In the genomic region with DNA sequence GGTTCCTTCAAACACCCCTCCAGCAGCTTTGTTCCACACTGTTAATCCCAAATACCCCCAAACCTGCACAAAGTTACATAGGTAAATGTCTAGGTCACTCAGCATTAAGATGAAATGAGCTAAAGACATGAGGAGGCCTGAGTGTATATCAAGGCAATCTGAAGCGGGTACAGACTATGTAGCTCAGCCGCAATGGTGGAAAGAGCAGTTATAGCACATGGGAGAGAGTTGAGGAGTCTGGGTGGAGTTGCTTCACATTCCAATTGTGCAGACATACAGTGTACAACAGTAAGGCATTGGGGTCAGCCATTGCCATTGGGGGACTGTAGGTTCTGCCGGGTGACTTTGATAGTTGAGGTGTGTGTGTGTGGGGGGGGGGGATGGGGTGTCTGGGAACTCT, we compare ENCODE assay signal across 23 mouse cellular contexts.
"Had no signal": no experiment of that assay in that cellular context is flagged by ENCODE, and none has a peak within 500 bp of the region (broad histone marks: within the 10 kb centered on the region; RNA-seq: fewer than 3 reads in every experiment).

No protein-coding gene starts in this region.

- H3K9me3 ChIP-seq: heart, embryonic 12.5 days; hindbrain, embryonic 13.5 days; hindbrain, embryonic 15.5 days; kidney, embryonic 15.5 days; limb, embryonic 13.5 days; limb, embryonic 15.5 days; liver, embryonic 12.5 days had no signal

- H3K27ac ChIP-seq: heart, adult 2 months; hindbrain, embryonic 13.5 days; hindbrain, embryonic 15.5 days; hindbrain, postnatal 0 days; kidney, embryonic 15.5 days; kidney, postnatal 0 days; limb, embryonic 13.5 days; limb, embryonic 15.5 days; liver, embryonic 12.5 days had no signal

- DNase-seq: gastrocnemius, postnatal 14 days; gastrocnemius, postnatal 36 days; heart, adult 11 months; heart, adult 2 months; heart, postnatal 10 days; kidney, adult 11 months; kidney, adult 2 months; kidney, adult 9 months; kidney, postnatal 14 days; kidney, postnatal 36 days; layer of hippocampus, adult 9-11 months; layer of hippocampus, postnatal 36 days; left cerebral cortex, postnatal 4 days had no signal

- H3K9ac ChIP-seq: heart, embryonic 12.5 days; hindbrain, embryonic 13.5 days; hindbrain, embryonic 15.5 days; kidney, embryonic 15.5 days; limb, embryonic 13.5 days; limb, embryonic 15.5 days; liver, embryonic 12.5 days had no signal

- H3K4me1 ChIP-seq: hindbrain, embryonic 13.5 days; hindbrain, embryonic 15.5 days; liver, embryonic 12.5 days had no signal

- H3K27me3 ChIP-seq: heart, embryonic 12.5 days; hindbrain, embryonic 13.5 days; hindbrain, embryonic 15.5 days; kidney, embryonic 15.5 days; limb, embryonic 13.5 days; limb, embryonic 15.5 days; liver, embryonic 12.5 days had no signal

- H3K4me3 ChIP-seq: heart, adult 2 months; heart, embryonic 12.5 days; hindbrain, embryonic 13.5 days; hindbrain, embryonic 15.5 days; kidney, embryonic 15.5 days; limb, embryonic 13.5 days; limb, embryonic 15.5 days; liver, embryonic 12.5 days had no signal

- H3K4me2 ChIP-seq: heart, embryonic 12.5 days; hindbrain, embryonic 13.5 days; hindbrain, embryonic 15.5 days; kidney, embryonic 15.5 days; limb, embryonic 13.5 days; limb, embryonic 15.5 days; liver, embryonic 12.5 days had no signal

- ATAC-seq: hindbrain, postnatal 0 days; intestine, embryonic 16.5 days; liver, embryonic 12.5 days had no signal
